Mouse (Mus musculus) kidney, postnatal 10 days (tissue): ENCODE measurements at regions not wholly inside any gene's neighbourhood (a gene's known extent, or its start where the extent isn't known, plus 50 kb on each side); places are given as distances from the start of the nearest gene placed in this dataset.

ENCODE experiments used
- DNase-seq: peaks from one replicate; pipeline ENCODE4 v3.0.0; 2021; ENCODE audit warnings: mixed read lengths

DNA sequence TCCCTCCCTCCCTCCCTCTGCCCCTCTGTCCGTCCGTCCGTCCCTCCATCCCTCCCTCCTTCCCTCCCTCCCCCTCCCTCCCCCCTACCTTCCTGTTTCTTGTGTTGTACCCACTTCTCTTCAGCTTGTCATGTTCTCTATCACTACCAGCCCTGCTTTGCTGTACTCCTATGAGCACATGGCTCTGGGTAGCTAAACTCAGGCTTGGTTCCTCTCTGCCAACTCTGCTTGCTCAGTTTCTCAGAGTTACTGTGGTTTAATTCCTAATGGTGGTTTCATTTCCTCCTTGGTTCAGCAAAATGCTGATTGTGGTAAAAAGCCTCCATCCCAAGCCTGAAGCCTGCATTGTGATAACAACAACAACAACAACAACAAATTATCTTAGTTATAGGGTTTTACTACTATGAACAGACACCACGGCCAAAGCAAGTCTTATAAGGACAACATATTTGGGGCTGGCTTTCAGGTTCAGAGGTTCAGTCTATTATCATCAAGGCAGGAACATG lies 279.5 kb upstream of the Zfp703 start:
- DNase-seq, result no peak

- DNase-seq, result no peak
Measured at GRCm38 (mm10) chr8:26698580-26698979, 278.5 kb upstream of the Zfp703 start.

GRCm38 (mm10) chr8:26706048-26706767 lies 270.9 kb upstream of the Zfp703 start:
- DNase-seq, result no peak

DNA sequence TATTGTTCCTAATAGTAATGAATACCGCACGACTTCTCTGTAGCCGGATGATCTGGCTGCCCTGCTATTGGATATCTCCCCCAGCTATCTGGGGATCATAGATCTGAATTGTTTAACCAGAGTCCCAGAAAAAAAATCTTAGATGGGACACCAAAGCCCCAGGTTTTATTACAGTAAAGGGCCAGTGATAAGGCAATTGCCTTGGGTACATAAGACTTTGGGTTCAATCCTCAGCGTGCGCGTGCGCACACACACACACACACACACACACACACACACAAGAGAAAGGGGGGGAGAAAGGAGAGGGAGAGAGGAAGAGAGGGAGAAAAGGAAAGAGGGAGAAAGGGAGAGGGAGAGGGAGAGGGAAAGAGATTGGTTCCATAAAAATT lies 270.4 kb upstream of the Zfp703 start:
- DNase-seq, result no peak

- no peak for DNase-seq
Measured at GRCm38 (mm10) chr8:26713836-26714235, 263.3 kb upstream of the Zfp703 start.

DNA sequence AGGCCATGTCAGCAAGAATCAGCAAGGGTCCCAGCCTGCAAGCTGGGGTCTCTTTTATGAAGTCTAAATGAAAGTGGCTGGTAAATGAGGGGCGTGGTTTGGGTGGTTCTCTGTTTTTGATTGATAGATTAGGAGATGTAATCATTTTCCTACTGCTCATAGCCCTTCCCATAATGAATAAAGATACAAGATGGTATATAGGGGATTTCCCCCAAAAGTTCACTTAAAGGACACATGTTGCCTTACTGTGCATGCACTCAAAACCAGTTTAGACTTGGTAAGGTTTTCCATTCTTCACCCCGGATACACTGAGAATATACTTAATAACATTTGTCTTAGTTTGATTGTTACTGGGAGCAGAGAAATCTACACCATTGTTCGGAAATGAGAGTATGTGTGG lies 262.4 kb upstream of the Zfp703 start:
- DNase-seq, result no peak

DNA sequence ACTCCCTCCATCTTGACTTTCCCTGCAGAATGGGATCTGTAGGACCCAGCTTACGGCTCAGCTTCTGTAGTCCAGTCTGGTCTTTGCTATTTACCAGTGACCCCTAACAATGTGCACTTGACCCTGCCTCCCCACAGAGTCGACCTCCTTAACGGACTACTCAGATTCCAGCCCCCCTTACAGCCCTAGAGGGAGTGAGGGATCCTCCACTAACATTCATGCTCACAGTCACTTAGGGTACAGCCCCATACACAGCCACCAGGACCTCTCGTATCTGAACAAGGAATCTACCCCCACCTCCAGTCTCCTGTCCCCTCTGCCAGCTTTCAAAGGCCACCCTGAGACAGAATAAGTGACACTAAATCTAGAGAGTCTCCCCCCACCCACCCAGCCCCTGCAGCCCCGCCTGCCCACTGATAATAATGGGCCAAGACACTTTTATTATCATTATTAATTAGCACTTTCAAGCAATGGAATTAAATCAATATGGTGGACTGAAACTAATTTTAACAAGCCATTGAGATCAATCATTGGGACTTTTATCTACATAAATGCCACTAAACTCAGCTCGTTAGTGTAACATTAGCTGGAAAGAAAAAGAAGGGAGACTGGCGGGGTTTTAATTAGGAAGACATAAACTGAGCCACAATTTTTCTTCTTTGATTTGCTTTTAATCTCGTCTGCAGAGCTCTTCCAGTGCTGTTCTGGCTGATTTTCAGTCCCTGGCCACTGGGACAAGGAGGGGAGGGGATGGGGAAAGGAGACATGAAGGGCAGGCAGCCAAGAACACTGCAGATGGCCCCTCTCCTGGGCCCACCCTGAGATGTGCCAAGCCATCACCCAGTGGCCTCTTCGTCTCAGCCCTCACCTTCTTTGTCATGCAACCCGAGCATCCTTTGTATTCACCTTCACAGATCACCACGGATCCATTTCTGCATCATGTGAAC lies 258.4 kb upstream of the Zfp703 start:
- DNase-seq, result no peak

GRCm38 (mm10) chr8:26722766-26723165 lies 254.4 kb upstream of the Zfp703 start:
- DNase-seq, result no peak

DNA sequence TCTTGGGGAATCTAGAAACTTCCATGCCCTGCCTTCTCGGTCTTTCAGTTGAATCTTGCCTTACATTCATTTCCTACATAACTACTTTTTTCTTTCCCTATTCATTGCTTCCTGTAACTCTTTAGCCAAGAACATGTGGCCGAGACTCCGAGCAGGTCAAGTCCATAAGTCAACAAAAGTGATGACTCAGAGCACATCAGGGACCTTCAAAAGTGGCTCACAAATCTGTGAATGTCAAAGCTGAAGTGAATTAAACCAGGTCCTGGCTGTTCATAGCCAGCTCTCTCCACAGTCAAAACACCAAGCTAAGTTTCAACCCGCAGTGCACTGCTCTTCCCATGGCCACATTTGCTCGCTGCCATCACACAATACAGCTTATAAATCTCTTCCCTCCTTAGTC lies 252.5 kb upstream of the Zfp703 start:
- DNase-seq, result no peak

DNA sequence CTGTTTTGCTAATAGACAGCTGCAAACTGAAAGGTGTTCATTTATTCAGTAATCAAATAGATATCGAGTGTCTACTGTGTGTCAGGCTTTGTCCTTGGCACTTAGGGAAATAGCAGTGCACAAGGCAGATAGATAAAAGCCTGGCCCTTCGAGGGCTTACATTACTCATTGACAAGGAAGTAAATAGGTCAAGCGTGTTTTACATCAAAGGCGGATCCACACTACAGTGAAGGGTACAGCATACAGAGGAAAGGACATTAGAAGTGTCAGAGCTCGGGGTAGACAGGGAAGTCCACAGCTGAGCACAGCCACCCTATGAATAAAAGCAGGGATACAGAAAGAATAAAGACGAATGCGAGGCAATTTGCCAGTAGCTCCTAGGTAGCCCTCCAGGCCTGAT lies 251.6 kb upstream of the Zfp703 start:
- DNase-seq, result no peak

DNA sequence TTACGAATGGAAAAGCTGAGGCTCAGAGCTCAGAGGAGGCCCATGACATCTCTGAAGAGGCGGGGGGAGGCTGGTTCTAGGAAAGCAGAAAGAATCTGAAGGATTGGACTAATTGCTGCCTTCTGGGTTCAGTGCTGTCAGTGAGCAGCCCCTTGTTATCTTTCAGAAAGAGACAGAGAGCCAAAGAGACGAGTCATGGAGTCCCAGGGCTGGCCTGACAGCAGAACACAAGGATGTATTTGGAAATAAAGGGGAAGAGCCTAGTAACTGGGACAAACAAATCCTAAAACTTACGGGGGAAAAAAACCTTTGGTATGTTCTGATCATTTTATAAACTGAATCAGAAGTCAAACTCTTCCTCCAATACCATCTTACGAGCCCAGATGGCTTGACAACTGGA lies 247.8 kb upstream of the Zfp703 start:
- DNase-seq, result no peak

- DNase-seq, result no peak
Measured at GRCm38 (mm10) chr8:26731111-26731510, 246.0 kb upstream of the Zfp703 start.

GRCm38 (mm10) chr8:26744424-26744823 lies 232.7 kb upstream of the Zfp703 start:
- no peak for DNase-seq

- no peak for DNase-seq
Measured at GRCm38 (mm10) chr8:26746811-26747210, 230.3 kb upstream of the Zfp703 start.

DNA sequence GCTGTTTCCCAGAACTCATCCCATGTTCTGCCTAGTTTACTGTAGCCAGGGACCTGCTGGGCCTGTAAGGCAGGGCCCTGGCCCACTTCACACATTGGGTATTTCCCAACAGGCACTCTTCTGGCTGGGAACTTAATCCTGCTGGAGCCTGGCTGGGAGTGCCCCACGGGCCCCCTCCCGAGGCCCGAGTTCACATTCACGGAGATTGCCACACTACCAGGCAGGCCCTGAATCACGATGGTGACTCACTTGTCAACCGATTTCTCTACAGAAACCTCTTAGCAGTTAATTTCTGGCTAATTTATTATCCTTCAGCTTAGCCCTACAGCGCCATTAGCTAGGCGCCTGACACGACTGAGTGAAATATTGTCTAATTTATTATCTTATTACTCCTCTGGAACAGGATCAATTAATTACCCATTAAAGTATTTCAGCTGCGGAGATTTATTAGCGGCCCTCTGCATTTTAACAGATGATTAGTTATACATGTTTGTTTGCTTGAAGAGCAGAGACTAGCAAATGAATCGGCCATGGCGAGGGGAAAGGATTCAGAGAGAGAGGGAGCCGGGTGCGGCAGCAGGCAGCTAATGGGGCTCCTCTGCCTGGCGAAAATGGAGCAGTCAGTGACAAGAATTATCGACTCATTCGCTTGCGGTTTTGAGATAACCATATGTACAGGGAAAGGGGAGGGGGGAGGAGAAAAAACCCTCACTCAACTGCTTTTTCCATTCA lies 229.7 kb upstream of the Zfp703 start:
- DNase-seq, result peak; percentile 34

GRCm38 (mm10) chr8:26748161-26748971 lies 228.8 kb upstream of the Zfp703 start:
- no peak for DNase-seq

DNA sequence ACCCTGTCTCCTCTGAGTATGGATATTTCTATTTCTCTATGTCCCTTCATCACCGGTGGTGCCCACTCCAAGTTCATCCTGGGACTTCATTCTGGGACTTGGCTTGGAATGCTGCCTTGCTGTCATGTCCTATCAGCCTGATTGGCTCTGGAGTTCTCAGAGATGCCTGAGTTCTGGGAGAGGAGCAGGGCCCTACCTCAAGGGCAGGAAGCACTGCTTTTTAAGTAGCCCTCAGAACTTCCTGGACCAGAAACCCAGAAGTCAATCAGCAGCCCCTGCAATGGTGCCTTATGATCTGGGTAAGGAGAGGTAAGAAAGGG lies 228.2 kb upstream of the Zfp703 start:
- no peak for DNase-seq

DNA sequence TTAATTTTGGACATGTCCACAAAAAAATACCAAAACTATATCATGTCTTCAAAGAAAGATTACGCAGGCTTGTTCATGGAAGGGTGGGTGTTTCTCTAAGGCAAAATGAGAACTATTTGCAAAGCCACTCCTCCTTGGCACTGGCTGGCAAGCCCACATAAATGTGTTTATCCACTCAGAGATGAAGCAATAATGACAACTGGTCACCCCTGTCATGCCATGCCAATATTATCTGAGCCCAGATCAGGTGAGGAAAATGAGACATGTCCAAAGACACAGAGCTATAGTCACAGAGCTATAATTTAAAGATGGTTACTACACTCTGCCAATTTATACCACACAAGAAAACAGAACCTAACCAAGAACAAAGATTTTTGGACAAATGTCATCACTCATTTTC lies 227.0 kb upstream of the Zfp703 start:
- no peak for DNase-seq

DNA sequence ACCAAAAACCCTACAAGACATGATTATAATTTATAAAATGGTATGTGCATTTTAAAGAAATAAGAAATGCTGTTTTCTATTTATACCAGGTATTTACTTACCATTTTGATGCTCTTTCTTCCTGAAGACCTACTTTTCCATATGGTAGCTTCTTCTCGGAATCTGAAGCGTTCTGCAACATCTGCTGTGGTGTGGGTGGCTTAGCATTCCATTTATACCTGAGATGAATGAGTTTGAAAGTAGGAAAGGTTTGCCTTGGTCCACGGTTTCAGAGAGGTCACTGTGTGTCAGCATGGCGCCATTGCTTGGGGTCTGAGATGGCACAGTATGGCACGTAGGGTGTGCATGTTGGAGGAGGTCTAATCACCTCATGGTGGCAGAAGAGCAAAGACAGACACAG lies 225.5 kb upstream of the Zfp703 start:
- DNase-seq, result no peak

- DNase-seq, result no peak
Measured at GRCm38 (mm10) chr8:26756452-26756851, 220.7 kb upstream of the Zfp703 start.

DNA sequence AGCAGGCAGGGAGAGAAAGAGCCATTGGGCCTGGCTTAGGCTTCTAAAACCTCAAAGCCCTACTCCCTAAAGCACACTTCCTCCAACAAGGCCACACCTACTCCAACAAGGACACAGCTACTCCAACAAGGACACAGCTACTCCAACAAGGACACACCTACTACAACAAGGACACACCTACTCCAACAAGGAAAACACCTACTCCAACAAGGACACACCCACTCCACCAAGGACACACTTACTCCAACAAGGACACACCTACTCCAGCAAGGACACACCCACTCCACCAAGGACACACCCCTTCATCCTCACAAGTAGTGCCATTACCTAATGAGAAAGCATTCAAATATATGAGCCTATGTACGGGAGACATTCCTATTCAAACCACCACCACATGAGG lies 216.4 kb upstream of the Zfp703 start:
- DNase-seq, result no peak

GRCm38 (mm10) chr8:26762942-26763778 lies 214.0 kb upstream of the Zfp703 start:
- no peak for DNase-seq
